Mouse (Mus musculus): ENCODE data around the gene Stxbp6.

DNA sequence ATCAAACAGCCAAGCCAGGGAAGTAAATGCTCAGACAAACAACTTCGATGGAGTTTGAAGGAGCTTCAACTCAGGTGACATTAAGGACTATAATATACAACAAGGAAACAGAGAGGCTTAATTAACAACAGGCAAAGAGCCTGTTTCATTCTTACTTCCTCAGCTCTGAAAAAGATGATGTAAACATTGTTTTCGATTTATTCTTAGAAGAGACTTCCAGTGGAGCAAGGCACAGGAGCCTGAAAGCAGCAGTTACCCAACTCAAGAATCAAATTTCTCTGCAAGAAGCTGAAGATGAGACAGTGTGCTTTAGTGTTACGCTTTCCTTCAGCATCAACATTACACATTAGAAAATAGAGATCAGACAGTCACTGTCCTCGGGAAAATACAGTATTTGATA, 160.7 kb downstream of the Stxbp6 start:
- TF ChIP-seq CTCF (IDR thresholded peaks at IDR 0.05; ENCODE audit: low read depth, low read length) = no peak
- no peak for TF ChIP-seq POLR2A (IDR thresholded peaks at IDR 0.05; ENCODE audit: insufficient read depth, low read length)
